Mouse (Mus musculus): ENCODE measurements around the gene Galnt4.
A peak's percentile ranks its signal among the peaks of the same experiment; 100 is the strongest.

DNA sequence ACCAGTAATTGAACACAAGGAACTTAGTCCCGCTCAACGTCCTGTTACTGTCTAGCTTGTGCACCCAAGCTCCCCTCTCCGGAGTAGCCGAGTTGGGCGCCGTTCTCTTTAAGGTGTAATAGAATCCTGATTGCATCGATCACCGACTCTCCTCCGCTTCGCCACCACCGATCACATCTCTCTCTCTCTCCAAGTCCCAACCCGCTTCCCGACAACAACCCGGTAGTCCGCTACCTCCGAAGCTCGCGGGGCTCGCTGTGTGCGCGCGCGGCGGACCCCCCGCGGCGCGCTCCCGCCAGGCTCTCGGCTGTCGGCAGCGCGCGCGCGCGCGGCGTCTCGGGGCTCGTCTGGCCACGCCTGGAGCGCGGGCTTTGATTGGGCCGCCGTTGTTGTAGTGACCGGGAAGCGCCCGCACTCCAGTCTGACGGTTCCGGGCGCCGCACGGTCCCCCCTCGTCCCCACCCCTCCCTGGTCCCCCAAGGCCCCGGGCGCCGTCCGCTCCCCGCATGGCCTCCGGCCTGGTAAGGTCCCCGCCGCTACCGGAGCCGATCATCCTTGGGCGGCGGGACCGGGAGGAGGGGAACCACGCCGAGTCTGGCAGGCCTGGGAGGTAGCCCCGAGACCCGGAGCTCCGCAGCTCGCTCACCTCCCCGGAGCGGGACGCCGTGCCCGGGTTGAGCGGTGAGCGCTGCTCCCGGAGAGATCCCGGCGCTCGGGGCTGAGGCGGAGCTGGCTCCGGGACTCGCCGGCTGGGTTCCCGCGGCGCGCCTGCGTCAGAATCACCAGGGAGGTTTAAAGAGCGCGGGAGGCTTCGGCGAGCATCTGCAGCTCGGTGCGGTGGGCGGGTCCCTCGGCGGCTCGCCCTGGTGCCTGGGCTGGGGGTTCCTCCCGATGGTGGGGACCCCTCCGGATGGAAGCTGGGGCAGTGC lies 992 bp upstream of the Galnt4 start, which contains the start of gene Poc1b:
- TF ChIP-seq ELF1 (IDR thresholded peaks at IDR 0.05; ENCODE audit: low read depth, low read length) (peak; percentile 45; the same call in 1 of the 2 replicates), ZMIZ1 (IDR thresholded peaks at IDR 0.05; ENCODE audit: low read depth, low read length) (no peak), MAZ (IDR thresholded peaks at IDR 0.05; ENCODE audit: low read depth, low read length) (no peak), JUND (IDR thresholded peaks at IDR 0.05; ENCODE audit: low read depth, low read length) (no peak), CTCF (IDR thresholded peaks at IDR 0.05 in 2 of 3, conservative IDR thresholded peaks at IDR 0.05 in 1 of 3; ENCODE audit: control insufficient read depth in 1 of 3, insufficient read depth in 1 of 3, low read depth in 2 of 3, low read length in 3 of 3, poor library complexity in 1 of 3, severe bottlenecking in 1 of 3) (no peak), GATA1 (IDR thresholded peaks at IDR 0.05; ENCODE audit: low read depth, low read length) (no peak), TCF12 (IDR thresholded peaks at IDR 0.05; ENCODE audit: low read depth, low read length) (no peak), MEF2A (IDR thresholded peaks at IDR 0.05; ENCODE audit: extremely low read depth, insufficient replicate concordance, low read depth, low read length, poor library complexity, severe bottlenecking) (no peak), USF2 (IDR thresholded peaks at IDR 0.05; ENCODE audit: borderline replicate concordance in 1 of 2, insufficient read depth in 1 of 2, low read depth in 1 of 2, low read length in 2 of 2) (no peak), POLR2A (IDR thresholded peaks at IDR 0.05; ENCODE audit: control insufficient read depth in 1 of 2, insufficient read depth in 1 of 2, low read depth in 1 of 2, low read length in 2 of 2, poor library complexity in 1 of 2) (peak in 1 of 2 experiments; percentile 53; a peak in 1 of 4 replicates)

All from MEL (cell line).